Mouse (Mus musculus) heart, adult 2 months (tissue): Measurements from ENCODE around the gene Tnrc6a. TPM values are rescaled to one million over a fixed set of nuclear protein-coding genes. Genes with fewer than 3 reads are reported as not detected.

ENCODE experiments used
- DNase-seq, 2 experiments: peaks; one replicate each; pipeline ENCODE4 v3.0.0; 2021
- H3K27ac ChIP-seq: fragments of 200-600 bp; 2 replicates; pipeline ENCODE4 v1.8.1; 2022
- H3K27me3 ChIP-seq: fragments of 200-500 bp; 2 replicates; pipeline ENCODE4 v1.6.1; 2012; ENCODE audit warnings: mild to moderate bottlenecking, low read length, inconsistent platforms, mixed read lengths; ENCODE audit not compliant: control insufficient read depth, insufficient read depth
- H3K36me3 ChIP-seq: fragments of 200-500 bp; 2 replicates; pipeline ENCODE4 v1.6.1; 2012; ENCODE audit warnings: low read length, inconsistent platforms; ENCODE audit not compliant: control insufficient read depth, insufficient read depth
- H3K4me1 ChIP-seq: fragments of 200-500 bp; 2 replicates; pipeline ENCODE4 v1.6.1; 2011; ENCODE audit warnings: low read length; ENCODE audit not compliant: control insufficient read depth, insufficient read depth
- H3K4me3 ChIP-seq: fragments of 200-600 bp; 2 replicates; pipeline ENCODE4 v1.8.1; 2022
- H3K79me2 ChIP-seq: fragments of 200-500 bp; replicated peaks from 2 replicates; pipeline ENCODE4 v1.6.1; 2012; ENCODE audit warnings: mild to moderate bottlenecking, inconsistent platforms, low read length, moderate library complexity, mixed read lengths; ENCODE audit not compliant: control insufficient read depth, insufficient read depth
- H3K9ac ChIP-seq: fragments of 200-500 bp; 2 replicates; pipeline ENCODE4 v1.6.1; 2012; ENCODE audit warnings: low read depth, mild to moderate bottlenecking, control low read depth, inconsistent platforms, low read length, mixed read lengths
- CTCF ChIP-seq: fragments of 200-600 bp; IDR thresholded peaks from 2 replicates; pipeline ENCODE4 v1.8.1; 2022; ENCODE audit warnings: antibody characterized with exemption, mild to moderate bottlenecking, moderate library complexity
- EP300 ChIP-seq: fragments of 200-500 bp; IDR thresholded peaks from 2 replicates; pipeline ENCODE4 v1.6.1; 2011; ENCODE audit warnings: low read depth, low read length, control low read depth; ENCODE audit not compliant: insufficient read depth
- POLR2A ChIP-seq: fragments of 200-500 bp; IDR thresholded peaks from 2 replicates; pipeline ENCODE4 v1.6.1; 2011; ENCODE audit warnings: mild to moderate bottlenecking, low read depth, low read length, control low read depth; ENCODE audit not compliant: insufficient read depth
- WGBS: fragments of 180-500 bp; shearing (Covaris S2); methylation state at CpG from one replicate; pipeline ENCODE4 v1.1.7; 2018; 5-methylcytosine and 5-hydroxymethylcytosine counted together
- intact Hi-C: fragments of 180-260 bp; cut with DNase I; formaldehyde crosslinking; loops from one replicate; pipeline ENCODE4 v1.15.1; 2025
- long read RNA-seq: library from polyadenylated mRNA; stranded (forward); transcript quantifications from one replicate; pipeline ENCODE4 v2.0.0, GENCODE M21; 2021
- polyA plus RNA-seq: library from polyadenylated mRNA; depleted of rRNA; stranded (reverse); fragments of >200 nt; gene quantifications from 2 replicates; pipeline ENCODE4 v1.2.3, GENCODE M21; 2012; rRNA removed
- total RNA-seq, 2 experiments: library from RNA; stranded (reverse); gene quantifications; 2 replicates each; pipeline ENCODE4 v1.2.3; 2021

The Tnrc6a gene
- 10 to 100 TPM; 22.8 to 34.2 TPM for total RNA-seq
- polyA plus RNA-seq: 24.2 and 34.4 TPM in 2 replicates
- long read RNA-seq, partial matches to known transcripts: 4 of 4 reads
- long read RNA-seq, other reads (novel, unspliced or antisense): 0 of 4 reads

DNA sequence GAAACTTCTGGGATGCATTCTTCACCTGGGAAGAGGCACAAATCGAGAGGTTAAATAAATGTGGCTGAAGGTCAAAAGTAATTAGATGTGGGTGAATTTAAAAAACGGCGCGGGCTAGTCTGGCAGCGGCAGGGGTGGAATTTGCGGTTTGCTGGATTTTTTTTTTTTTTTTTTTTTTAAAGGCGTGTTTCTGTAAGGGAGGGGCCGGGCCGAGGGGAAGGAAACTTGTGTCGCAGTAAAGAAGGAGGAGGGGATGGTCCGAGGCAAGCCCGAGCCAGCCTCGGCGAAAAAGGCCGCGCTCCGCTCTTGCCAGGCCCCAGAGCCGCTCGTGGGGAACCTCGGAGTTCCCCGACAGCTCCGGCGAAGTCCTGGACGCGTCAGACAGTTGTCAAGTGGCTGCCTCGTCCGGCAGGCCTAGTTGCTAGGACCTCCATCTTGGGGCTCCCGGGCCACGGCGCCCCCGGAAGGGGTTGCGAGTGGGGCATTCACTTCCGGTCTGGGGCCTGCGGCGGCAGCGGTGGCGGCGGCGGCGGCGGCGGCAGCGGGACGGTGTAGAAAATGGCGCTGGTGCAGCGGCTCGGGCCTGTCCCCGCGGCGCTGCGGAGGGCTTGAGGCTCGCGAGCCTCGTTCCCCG lies at the start of gene Tnrc6a:
Gene Tnrc6a (plus strand): TSS at position 221 of the 634 bp plus-strand sequence.
- H3K27ac ChIP-seq: peak within 1 kb of the TSS; percentile 95
- peak; percentile 97 for DNase-seq
- peak within 1 kb of the TSS; percentile 98 for H3K9ac ChIP-seq
- TF ChIP-seq EP300 (0 out of 2 replicates have a peak, but pooled peaks have one; percentile 5), POLR2A (peak; percentile 89), CTCF (no peak)
- H3K4me3 ChIP-seq: peak within 1 kb of the TSS; percentile 98
- H3K36me3 ChIP-seq: peaks cover 34% of the 10 kb centered on the region
- WGBS: under 1% methylated on average over 53 of the region's 55 CpGs
- no peaks in the 10 kb centered on the region for H3K27me3 ChIP-seq
- intact Hi-C loops: loop anchor here (5.0 kb wide), 1 partner anchor 76 kb away; no protein-coding TSS in a partner anchor
- peaks cover 8% of the 10 kb centered on the region for H3K4me1 ChIP-seq
- peaks cover 3% of the 10 kb centered on the region for H3K79me2 ChIP-seq

DNA sequence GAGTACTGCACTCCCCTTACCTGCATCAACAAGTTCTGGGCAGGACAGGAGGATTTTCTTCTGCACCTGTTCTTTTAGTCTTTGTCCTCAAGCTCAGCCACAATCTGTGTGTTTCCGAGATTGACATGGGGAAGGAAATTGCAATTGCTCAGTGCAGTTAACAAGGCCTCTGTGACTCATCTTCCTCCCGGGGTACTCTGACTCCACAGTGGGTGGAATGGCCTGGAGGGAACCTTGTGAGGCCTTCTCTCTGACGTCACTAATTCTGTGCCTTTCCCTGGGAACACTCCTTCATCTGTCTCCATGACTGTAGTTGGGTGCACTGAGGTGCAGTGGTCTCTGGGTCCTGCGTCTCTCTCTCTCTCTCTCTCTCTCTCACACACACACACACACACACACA lies 41.4 kb upstream of the Tnrc6a start:
- H3K4me1 ChIP-seq: no peaks in the 10 kb centered on the region
- TF ChIP-seq POLR2A (no peak), EP300 (no peak), CTCF (no peak)
- H3K27ac ChIP-seq: no peak overlapping the region
- intact Hi-C loops: no loop called here
- no peak for DNase-seq
- no peak overlapping the region for H3K9ac ChIP-seq
- H3K79me2 ChIP-seq: no peaks in the 10 kb centered on the region
- H3K36me3 ChIP-seq: no peaks in the 10 kb centered on the region
- H3K4me3 ChIP-seq: no peak overlapping the region
- WGBS: 54% methylated on average over 4 of the region's 4 CpGs
- no peaks in the 10 kb centered on the region for H3K27me3 ChIP-seq

DNA sequence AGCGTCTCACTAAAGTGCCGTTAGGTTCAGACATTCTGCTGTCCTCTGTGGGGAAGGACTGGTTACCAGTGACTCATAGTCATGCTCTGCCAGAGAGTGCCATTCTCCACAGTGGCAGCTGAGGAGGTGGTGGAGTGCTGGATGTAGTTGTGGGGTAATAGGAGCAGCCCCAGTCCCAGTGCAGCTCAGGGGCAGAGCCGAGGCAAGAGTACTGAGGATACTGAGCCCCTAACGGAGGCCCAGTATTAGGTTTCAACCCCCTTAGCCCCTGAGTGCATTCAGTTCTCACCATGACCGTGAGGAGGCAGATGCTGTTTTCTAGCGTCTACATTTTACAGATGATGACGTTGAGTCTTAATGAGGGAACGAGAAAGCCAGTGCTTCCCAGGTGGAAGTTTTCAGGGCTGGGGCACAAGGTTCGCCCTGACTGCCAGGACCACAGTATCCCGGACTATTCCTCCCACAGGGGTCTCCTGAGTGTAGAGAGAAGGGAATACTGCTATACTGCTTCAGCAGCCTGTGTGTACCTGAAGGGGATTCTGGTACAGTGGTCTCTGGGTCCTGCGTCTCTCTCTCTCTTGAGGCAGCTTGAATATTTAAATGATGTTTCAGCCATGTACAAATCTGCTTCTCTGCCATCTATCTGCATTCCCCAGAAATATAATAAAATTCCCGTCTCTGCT lies 40.1 kb upstream of the Tnrc6a start:
- Histone ChIP-seq H3K27ac (no peak overlapping the region), H3K4me3 (no peak overlapping the region), H3K4me1 (no peaks in the 10 kb centered on the region), H3K9ac (no peak overlapping the region), H3K79me2 (no peaks in the 10 kb centered on the region), H3K36me3 (no peaks in the 10 kb centered on the region), H3K27me3 (no peaks in the 10 kb centered on the region)
- intact Hi-C loops: no loop called here
- TF ChIP-seq CTCF (no peak), EP300 (no peak), POLR2A (no peak)
- WGBS: 49% methylated on average over 12 of the region's 12 CpGs
- no peak for DNase-seq

DNA sequence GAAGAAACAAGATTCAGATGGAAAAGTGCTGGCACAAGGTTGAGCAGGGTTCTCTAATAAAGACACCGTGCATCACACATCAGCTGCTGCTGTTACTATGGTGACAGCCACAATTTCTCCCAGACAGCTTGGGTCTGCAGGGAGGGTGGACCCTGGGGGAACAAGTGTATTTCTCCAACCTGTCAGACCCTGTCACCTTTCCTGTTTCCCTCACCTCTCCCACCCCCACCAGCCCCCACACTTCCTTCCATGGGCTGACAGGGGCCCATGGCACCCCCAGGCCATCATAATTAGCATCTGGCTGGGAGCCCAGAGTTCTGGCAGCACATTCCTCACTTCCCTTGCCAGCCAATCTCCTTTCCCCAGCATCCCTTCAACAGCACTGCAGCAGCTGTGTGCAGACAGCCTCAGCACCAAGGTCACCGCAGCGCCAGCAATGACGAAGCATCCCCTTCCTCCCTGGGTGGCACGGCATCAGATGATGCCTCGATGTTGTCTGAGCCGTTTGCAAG lies 39.4 kb upstream of the Tnrc6a start:
- no peaks in the 10 kb centered on the region for H3K79me2 ChIP-seq
- no peaks in the 10 kb centered on the region for H3K4me1 ChIP-seq
- peak overlapping the region; percentile 14; the same call in 1 of the 2 replicates for H3K4me3 ChIP-seq
- TF ChIP-seq EP300: no peak
- TF ChIP-seq CTCF: no peak
- TF ChIP-seq POLR2A: no peak
- H3K27ac ChIP-seq: no peak overlapping the region
- intact Hi-C loops: no loop called here
- WGBS: 2% methylated on average over 7 of the region's 7 CpGs
- H3K9ac ChIP-seq: no peak overlapping the region
- no peaks in the 10 kb centered on the region for H3K36me3 ChIP-seq
- no peaks in the 10 kb centered on the region for H3K27me3 ChIP-seq
- DNase-seq: peak; percentile 36 to 37

DNA sequence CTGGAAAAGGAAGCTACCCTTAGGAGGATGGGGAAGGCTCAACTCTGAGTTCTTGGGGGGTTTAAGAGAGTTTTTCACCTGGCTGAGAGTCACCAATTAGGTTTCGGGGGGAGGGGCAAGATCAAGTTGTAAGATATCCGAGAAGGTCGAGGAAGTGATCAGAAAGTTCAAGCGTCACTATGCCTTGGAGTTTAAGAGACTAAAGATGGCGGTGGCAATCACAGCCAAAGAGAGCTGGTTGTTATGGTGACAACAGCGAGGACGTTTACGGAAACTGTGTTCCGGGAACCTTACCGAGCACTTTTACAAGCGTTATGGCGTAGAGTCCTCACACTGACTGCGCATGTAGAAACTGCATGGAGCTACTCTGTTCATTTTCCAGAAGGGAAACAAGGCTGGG lies 39.0 kb upstream of the Tnrc6a start:
- TF ChIP-seq EP300: no peak
- no peak for TF ChIP-seq POLR2A
- TF ChIP-seq CTCF: no peak
- Histone ChIP-seq H3K27me3 (no peaks in the 10 kb centered on the region), H3K4me3 (peak overlapping the region; percentile 14; the same call in 1 of the 2 replicates), H3K9ac (no peak overlapping the region), H3K4me1 (no peaks in the 10 kb centered on the region), H3K36me3 (no peaks in the 10 kb centered on the region), H3K79me2 (no peaks in the 10 kb centered on the region), H3K27ac (no peak overlapping the region)
- intact Hi-C loops: no loop called here
- 19% methylated on average over 13 of the region's 13 CpGs for WGBS
- peak in 1 of 2 experiments; percentile 20 for DNase-seq
